In the genomic region with DNA sequence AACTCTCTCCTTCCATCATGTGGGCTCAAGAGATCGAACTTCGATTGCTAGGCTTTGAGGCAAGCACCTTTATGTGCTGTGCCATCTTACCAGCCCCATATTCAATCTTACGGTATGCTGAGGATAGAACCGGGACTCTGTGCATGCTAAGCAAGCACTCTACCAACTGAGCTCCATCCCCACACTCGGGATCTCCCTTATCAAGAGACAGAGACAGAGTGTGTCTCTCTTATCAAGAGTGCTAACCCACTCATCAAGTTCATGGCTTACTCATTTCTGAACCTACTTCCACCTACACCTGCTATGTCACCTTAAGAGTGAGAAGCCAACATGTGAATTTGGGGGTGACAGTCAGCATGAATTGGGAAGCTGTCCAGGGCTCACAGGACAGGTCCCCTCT, we compare ENCODE assay signal across 21 mouse cellular contexts. TPM values are rescaled to one million over a fixed set of nuclear protein-coding genes. Genes with fewer than 3 reads are reported as not detected.
DNase-seq lines count a peak whose midpoint lies in the region; ATAC-seq lines count a peak whose summit lies in the region.
"Had no signal": no experiment of that assay in that cellular context is flagged by ENCODE, and none has a peak within 500 bp of the region (broad histone marks: within the 10 kb centered on the region; RNA-seq: fewer than 3 reads in every experiment).

No protein-coding gene starts in this region.

- peaks cover 24% of the 10 kb centered on the region for H3K4me1 ChIP-seq in heart, embryonic 16.5 days (ENCODE audit: control insufficient read depth, insufficient read depth, low read length)
- H3K4me1 ChIP-seq in liver, embryonic 11.5 days (replicated peaks; ENCODE audit: control insufficient read depth, insufficient read depth, low read length), result peaks cover 47% of the 10 kb centered on the region
- H3K4me1 ChIP-seq: hindbrain, embryonic 13.5 days; intestine, embryonic 15.5 days had no signal

- no peak overlapping the region for H3K4me3 ChIP-seq in heart, embryonic 16.5 days (ENCODE audit: low read length)
- no peak overlapping the region for H3K4me3 ChIP-seq in liver, embryonic 11.5 days (ENCODE audit: low read depth, low read length)
- H3K4me3 ChIP-seq in macrophage (ENCODE audit: inconsistent target), result no peak overlapping the region
- H3K4me3 ChIP-seq: hindbrain, embryonic 13.5 days; intestine, embryonic 15.5 days; limb, embryonic 15.5 days had no signal

- no peaks in the 10 kb centered on the region for H3K27me3 ChIP-seq in heart, embryonic 16.5 days (ENCODE audit: control insufficient read depth, insufficient read depth, low read length)
- peaks cover 4% of the 10 kb centered on the region for H3K27me3 ChIP-seq in liver, embryonic 11.5 days (replicated peaks; ENCODE audit: control insufficient read depth, insufficient read depth, low read length)
- H3K27me3 ChIP-seq: intestine, embryonic 15.5 days; limb, embryonic 15.5 days had no signal

- H3K4me2 ChIP-seq in heart, embryonic 16.5 days (ENCODE audit: low read depth, low read length), result no peak overlapping the region
- peak overlapping the region; percentile 56 for H3K4me2 ChIP-seq in liver, embryonic 11.5 days
- H3K4me2 ChIP-seq: hindbrain, embryonic 13.5 days; intestine, embryonic 15.5 days; limb, embryonic 15.5 days had no signal

- peak overlapping the region; percentile 1; the same call in 1 of the 2 replicates for H3K27ac ChIP-seq in heart, embryonic 16.5 days (ENCODE audit: low read length)
- peak overlapping the region; percentile 79 for H3K27ac ChIP-seq in liver, embryonic 11.5 days (ENCODE audit: low read depth, low read length)
- peak overlapping the region; percentile 92 for H3K27ac ChIP-seq in macrophage
- H3K27ac ChIP-seq: hindbrain, embryonic 13.5 days; intestine, embryonic 15.5 days; limb, embryonic 15.5 days had no signal

- H3K36me3 ChIP-seq in heart, embryonic 16.5 days (ENCODE audit: control insufficient read depth, insufficient read depth), result no peaks in the 10 kb centered on the region
- H3K36me3 ChIP-seq in liver, embryonic 11.5 days (ENCODE audit: control insufficient read depth, insufficient read depth, low read length), result no peaks in the 10 kb centered on the region
- no peaks in the 10 kb centered on the region for H3K36me3 ChIP-seq in macrophage (ENCODE audit: inconsistent target)
- H3K36me3 ChIP-seq: hindbrain, embryonic 13.5 days; intestine, embryonic 15.5 days; limb, embryonic 15.5 days had no signal

- no peak overlapping the region for H3K9ac ChIP-seq in heart, embryonic 16.5 days (ENCODE audit: low read length)
- no peak overlapping the region for H3K9ac ChIP-seq in liver, embryonic 11.5 days (ENCODE audit: low read depth, low read length)
- H3K9ac ChIP-seq: hindbrain, embryonic 13.5 days; intestine, embryonic 15.5 days; limb, embryonic 15.5 days had no signal

- intact Hi-C loops in heart, postnatal 14 days (cut with DNase I), result no loop called here

- DNase-seq in heart, postnatal 14 days, result no peak
- DNase-seq in liver, embryonic 11.5 days (ENCODE audit: low spot score), result no peak
- no peak for DNase-seq in kidney, postnatal 14 days
- DNase-seq in right cerebral cortex, postnatal 36 days (ENCODE audit: low spot score in 2 of 2), result no peak
- DNase-seq: adrenal gland, postnatal 25 days; cerebellum, adult 18-20 months; cerebellum, postnatal 25 days; embryo, embryonic 11 days; gastrocnemius, postnatal 10 days; kidney, adult 9 months; kidney, postnatal 36 days; right cerebral cortex, postnatal 25 days; thymus, postnatal 25 days had no signal

- no peaks in the 10 kb centered on the region for H3K79me2 ChIP-seq in macrophage (ENCODE audit: inconsistent target)

- ATAC-seq in heart, embryonic 16.5 days (replicated peaks; ENCODE audit: extremely low read depth, insufficient read depth, low FRiP score), result no peak
- ATAC-seq in erythroblast, adult 5-6 weeks (replicated peaks; ENCODE audit: low FRiP score, poor library complexity, severe bottlenecking), result peak; percentile 31
- ATAC-seq in liver, embryonic 11.5 days (replicated peaks; ENCODE audit: low FRiP score), result no peak; the same call in 1 of the 2 replicates
- ATAC-seq: activated CD4-positive, CD25-positive, alpha-beta regulatory T cell, adult 4 months; lung, postnatal 0 days had no signal

- 83% methylated on average over 5 of the region's 5 CpGs for WGBS in heart, embryonic 16.5 days
- 69% methylated on average over 5 of the region's 5 CpGs for WGBS in liver, embryonic 11.5 days
- 96% methylated on average over 5 of the region's 5 CpGs for WGBS in macrophage (ENCODE audit: missing documents)

- peaks cover 3% of the 10 kb centered on the region; the same call in 1 of the 2 replicates for H3K9me3 ChIP-seq in heart, embryonic 16.5 days (replicated peaks; ENCODE audit: control insufficient read depth, low read length)
- no peaks in the 10 kb centered on the region for H3K9me3 ChIP-seq in liver, embryonic 11.5 days (ENCODE audit: control insufficient read depth, low read length)
- H3K9me3 ChIP-seq: hindbrain, embryonic 13.5 days; intestine, embryonic 15.5 days; limb, embryonic 15.5 days had no signal

RNA-seq across cellular contexts. Expression of gene D5Ertd579e, which starts 24.4 kb away (rescaled TPM):
- polyA plus RNA-seq in heart, embryonic 16.5 days (2015; fragmentation: Nextera tagmentation; extraction: Ambion mirVana), result 23.0 and 27.1 TPM in 2 replicates
- total RNA-seq in heart, postnatal 14 days (2021), result 10 to 100 TPM; 88.3 to 89.1 TPM
- 121 and 122 TPM in 2 replicates for total RNA-seq in erythroblast, adult 5-6 weeks (2015; ENCODE audit: low replicate concordance)
- total RNA-seq in erythroblast, adult 5-6 weeks (2017; ENCODE audit: low replicate concordance), result 221 and 226 TPM in 2 replicates
- 19.3 TPM in 2 replicates for polyA plus RNA-seq in liver, embryonic 11.5 days (2014; fragmentation: Nextera tagmentation; extraction: Ambion mirVana)
- total RNA-seq in macrophage (2018; cell fraction: chromatin; rRNA removed), result 100 to 1,000 TPM in 22 of 26 experiments, 10 to 100 TPM in 4; 70.8 to 283 (median 183) TPM
- 10 to 100 TPM; 13.7 to 40.9 (median 24.9) TPM for total RNA-seq in macrophage (2018; cell fraction: cytosol; rRNA removed)
- 100 to 1,000 TPM in 14 of 26 experiments, 10 to 100 TPM in 12; 49.9 to 175 (median 103) TPM for total RNA-seq in macrophage (2018; cell fraction: nucleus; rRNA removed)
- 17.3 to 23.8 TPM (median 23.4 TPM) in 3 replicates for polyA plus RNA-seq in macrophage (2018)

RNA-seq across cellular contexts. Expression of gene Bloc1s4, which starts 28.2 kb away (rescaled TPM):
- polyA plus RNA-seq in heart, embryonic 16.5 days (2015; fragmentation: Nextera tagmentation; extraction: Ambion mirVana), result 21.0 and 21.4 TPM in 2 replicates
- total RNA-seq in heart, postnatal 14 days (2021), result 10 to 100 TPM; 11.9 to 12.2 TPM
- total RNA-seq in erythroblast, adult 5-6 weeks (2015; ENCODE audit: low replicate concordance), result 2.3 TPM in 2 replicates
- total RNA-seq in erythroblast, adult 5-6 weeks (2017; ENCODE audit: low replicate concordance), result 8.3 and 10.0 TPM in 2 replicates
- polyA plus RNA-seq in liver, embryonic 11.5 days (2014; fragmentation: Nextera tagmentation; extraction: Ambion mirVana), result 29.1 and 30.0 TPM in 2 replicates
- 10 to 100 TPM in 8 of 26 experiments, 1 to 10 TPM in 18; 1.0 to 15.7 (median 7.3) TPM for total RNA-seq in macrophage (2018; cell fraction: chromatin; rRNA removed)
- total RNA-seq in macrophage (2018; cell fraction: cytosol; rRNA removed), result 10 to 100 TPM; 15.1 to 21.6 (median 18.8) TPM
- total RNA-seq in macrophage (2018; cell fraction: nucleus; rRNA removed), result 10 to 100 TPM in 20 of 26 experiments, 1 to 10 TPM in 6; 4.6 to 20.4 (median 12.9) TPM
- polyA plus RNA-seq in macrophage (2018), result 6.8 to 19.4 TPM (median 17.0 TPM) in 3 replicates

Comparison
In these comparisons a context has a peak if more than half of its experiments do, and no peak if none do; other contexts are left out.
1. H3K27ac ChIP-seq: peak in every context shown above with its lines; median percentile 92 in macrophage; 79 in liver, embryonic 11.5 days; 1 in heart, embryonic 16.5 days.